Mouse (Mus musculus): Measurements from ENCODE around the gene Akap9.
"Not testable (repeated sequence)": the region's sequence is repeated elsewhere in the genome, so short reads cannot be mapped to it uniquely, and the experiment has no call there.

- TF ChIP-seq POLR2A (IDR thresholded peaks at IDR 0.05; ENCODE audit: control insufficient read depth, extremely low read depth, insufficient read depth, low read length, poor library complexity); CTCF (IDR thresholded peaks at IDR 0.05; ENCODE audit: borderline replicate concordance, control insufficient read depth, extremely low read depth, insufficient read depth, low read length, poor library complexity): not testable (repeated sequence)
Measured at GRCm38 (mm10) chr5:4107056-4107455, 179.2 kb downstream of the Akap9 start.
